ENCODE assay signal across 11 mouse cellular contexts in genomic region chr12:52671943-52672342, GRCm38 (mm10). TPM values are rescaled to one million over a fixed set of nuclear protein-coding genes. Genes with fewer than 3 reads are reported as not detected.
DNase-seq lines count a peak whose midpoint lies in the region; ATAC-seq lines count a peak whose summit lies in the region.
"Had no signal": no experiment of that assay in that cellular context is flagged by ENCODE, and none has a peak within 500 bp of the region (broad histone marks: within the 10 kb centered on the region; RNA-seq: fewer than 3 reads in every experiment).

No protein-coding gene starts in this region.

- no peak overlapping the region for H3K9ac ChIP-seq in forebrain, embryonic 14.5 days (ENCODE audit: low read length)
- no peak overlapping the region for H3K9ac ChIP-seq in hindbrain, embryonic 16.5 days (ENCODE audit: low read depth, low read length)
- H3K9ac ChIP-seq in neural tube, embryonic 14.5 days (replicated peaks; ENCODE audit: low read depth, low read length), result no peak overlapping the region; the same call in 1 of the 2 replicates
- H3K9ac ChIP-seq in intestine, embryonic 15.5 days, result no peak overlapping the region

- no peaks in the 10 kb centered on the region for H3K36me3 ChIP-seq in forebrain, embryonic 10.5 days (replicated peaks)
- no peaks in the 10 kb centered on the region for H3K36me3 ChIP-seq in forebrain, embryonic 14.5 days (ENCODE audit: control insufficient read depth, insufficient read depth, low read length)
- H3K36me3 ChIP-seq in hindbrain, embryonic 16.5 days (ENCODE audit: control insufficient read depth, insufficient read depth, low read length), result no peaks in the 10 kb centered on the region
- no peaks in the 10 kb centered on the region for H3K36me3 ChIP-seq in neural tube, embryonic 14.5 days (ENCODE audit: control insufficient read depth, insufficient read depth, low read length)
- no peaks in the 10 kb centered on the region for H3K36me3 ChIP-seq in intestine, embryonic 15.5 days

- ATAC-seq in forebrain, embryonic 14.5 days, result no peak
- ATAC-seq in hindbrain, embryonic 16.5 days, result no peak
- ATAC-seq in neural tube, embryonic 14.5 days (ENCODE audit: low read depth), result peak; percentile 31; the same call in 1 of the 2 replicates
- no peak for ATAC-seq in intestine, embryonic 15.5 days

- H3K4me3 ChIP-seq in forebrain, embryonic 10.5 days, result peak overlapping the region; percentile 20; the same call in 1 of the 2 replicates
- H3K4me3 ChIP-seq in forebrain, embryonic 14.5 days (ENCODE audit: low read depth, low read length), result no peak overlapping the region
- no peak overlapping the region for H3K4me3 ChIP-seq in hindbrain, embryonic 16.5 days (ENCODE audit: low read length)
- H3K4me3 ChIP-seq in neural tube, embryonic 14.5 days (ENCODE audit: low read depth, low read length), result no peak overlapping the region
- H3K4me3 ChIP-seq in intestine, embryonic 15.5 days (replicated peaks), result no peak overlapping the region

- WGBS in forebrain, embryonic 10.5 days, result 37% methylated on average over 6 of the region's 6 CpGs
- 33% methylated on average over 6 of the region's 6 CpGs for WGBS in forebrain, embryonic 14.5 days
- 33% methylated on average over 6 of the region's 6 CpGs for WGBS in hindbrain, embryonic 16.5 days
- 15% methylated on average over 6 of the region's 6 CpGs for WGBS in neural tube, embryonic 14.5 days
- WGBS in intestine, embryonic 15.5 days, result 64% methylated on average over 6 of the region's 6 CpGs

- H3K27me3 ChIP-seq in forebrain, embryonic 10.5 days (ENCODE audit: poor library complexity, severe bottlenecking), result no peaks in the 10 kb centered on the region
- no peaks in the 10 kb centered on the region for H3K27me3 ChIP-seq in forebrain, embryonic 14.5 days (replicated peaks; ENCODE audit: control insufficient read depth, insufficient read depth, low read length)
- H3K27me3 ChIP-seq in hindbrain, embryonic 16.5 days (replicated peaks; ENCODE audit: control insufficient read depth, insufficient read depth, low read length), result no peaks in the 10 kb centered on the region
- no peaks in the 10 kb centered on the region for H3K27me3 ChIP-seq in neural tube, embryonic 14.5 days (ENCODE audit: control insufficient read depth, insufficient read depth, low read length)
- no peaks in the 10 kb centered on the region for H3K27me3 ChIP-seq in intestine, embryonic 15.5 days (replicated peaks)

- H3K9me3 ChIP-seq in forebrain, embryonic 10.5 days, result no peaks in the 10 kb centered on the region
- H3K9me3 ChIP-seq in forebrain, embryonic 14.5 days (replicated peaks; ENCODE audit: control insufficient read depth, low read length), result no peaks in the 10 kb centered on the region
- no peaks in the 10 kb centered on the region for H3K9me3 ChIP-seq in hindbrain, embryonic 16.5 days (ENCODE audit: control insufficient read depth, low read length)
- no peaks in the 10 kb centered on the region for H3K9me3 ChIP-seq in neural tube, embryonic 14.5 days (ENCODE audit: control insufficient read depth, low read length)
- no peaks in the 10 kb centered on the region for H3K9me3 ChIP-seq in intestine, embryonic 15.5 days

- no peak overlapping the region for H3K4me2 ChIP-seq in forebrain, embryonic 14.5 days (ENCODE audit: low read length)
- no peak overlapping the region for H3K4me2 ChIP-seq in hindbrain, embryonic 16.5 days (ENCODE audit: low read length)
- no peak overlapping the region; the same call in 1 of the 2 replicates for H3K4me2 ChIP-seq in neural tube, embryonic 14.5 days (ENCODE audit: low read depth, low read length)
- H3K4me2 ChIP-seq in intestine, embryonic 15.5 days (replicated peaks), result no peak overlapping the region

- peaks cover 17% of the 10 kb centered on the region for H3K4me1 ChIP-seq in forebrain, embryonic 10.5 days
- H3K4me1 ChIP-seq in forebrain, embryonic 14.5 days (ENCODE audit: control insufficient read depth, insufficient read depth, low read length), result no peaks in the 10 kb centered on the region
- peaks cover 8% of the 10 kb centered on the region; the same call in 1 of the 2 replicates for H3K4me1 ChIP-seq in hindbrain, embryonic 16.5 days (ENCODE audit: control insufficient read depth, insufficient read depth, low read depth, low read length)
- H3K4me1 ChIP-seq in neural tube, embryonic 14.5 days (ENCODE audit: control insufficient read depth, insufficient read depth, low read length), result peaks cover 7% of the 10 kb centered on the region; the same call in 1 of the 2 replicates
- H3K4me1 ChIP-seq in intestine, embryonic 15.5 days (replicated peaks), result peaks cover 5% of the 10 kb centered on the region; the same call in 1 of the 2 replicates

- peak; percentile 18 for DNase-seq in forebrain, embryonic 10.5 days (ENCODE audit: extremely low spot score, low spot score)
- no peak for DNase-seq in forebrain, embryonic 14.5 days (ENCODE audit: low spot score)
- DNase-seq in retina, embryonic 14.5 days (ENCODE audit: low spot score), result peak; percentile 37
- DNase-seq in retina, postnatal 1 day, result no peak
- no peak for DNase-seq in urinary bladder, postnatal 10 days (ENCODE audit: low spot score)
- DNase-seq: cerebellum, adult 9-10 months; kidney, adult 8-10 months; thymus, postnatal 25 days had no signal

- H3K27ac ChIP-seq in forebrain, embryonic 10.5 days, result peak overlapping the region; percentile 79
- no peak overlapping the region for H3K27ac ChIP-seq in forebrain, embryonic 14.5 days (ENCODE audit: low read depth, low read length)
- H3K27ac ChIP-seq in hindbrain, embryonic 16.5 days (ENCODE audit: low read depth, low read length), result peak overlapping the region; percentile 48; the same call in 1 of the 2 replicates
- H3K27ac ChIP-seq in neural tube, embryonic 14.5 days (ENCODE audit: low read depth, low read length), result peak overlapping the region; percentile 62; the same call in 1 of the 2 replicates
- H3K27ac ChIP-seq in intestine, embryonic 15.5 days, result no peak overlapping the region

RNA-seq across cellular contexts. Expression of gene Akap6, which starts 27.2 kb away (rescaled TPM):
- 2.1 and 3.0 TPM in 2 replicates for polyA plus RNA-seq in forebrain, embryonic 10.5 days (2016; fragmentation: Nextera tagmentation; extraction: Ambion mirVana)
- 13.3 and 21.0 TPM in 2 replicates for polyA plus RNA-seq in forebrain, embryonic 14.5 days (2014; fragmentation: Nextera tagmentation; extraction: Ambion mirVana)
- 22.9 and 23.9 TPM in 2 replicates for polyA plus RNA-seq in hindbrain, embryonic 16.5 days (2015; fragmentation: Nextera tagmentation; extraction: Ambion mirVana)
- 40.4 and 44.0 TPM in 2 replicates for polyA plus RNA-seq in neural tube, embryonic 14.5 days (2014; fragmentation: Nextera tagmentation; extraction: Ambion mirVana)
- polyA plus RNA-seq in intestine, embryonic 15.5 days (2015; fragmentation: Nextera tagmentation; extraction: Ambion mirVana), result 1.9 and 2.1 TPM in 2 replicates

Comparison
In these comparisons a context has a peak if more than half of its experiments do, and no peak if none do; other contexts are left out.
1. DNase-seq: peak in forebrain, embryonic 10.5 days (single experiment) and retina, embryonic 14.5 days (single experiment); none in forebrain, embryonic 14.5 days (single experiment), retina, postnatal 1 day (single experiment) and urinary bladder, postnatal 10 days (single experiment).
2. H3K27ac ChIP-seq: peak in forebrain, embryonic 10.5 days (single experiment), hindbrain, embryonic 16.5 days (single experiment) and neural tube, embryonic 14.5 days (single experiment); none in forebrain, embryonic 14.5 days (single experiment) and intestine, embryonic 15.5 days (single experiment).